Mouse (Mus musculus) liver, embryonic 18 days (tissue): ENCODE data around the gene Smim10l1. TPM values are rescaled to one million over a fixed set of nuclear protein-coding genes. Genes with fewer than 3 reads are reported as not detected.

Experiments
- polyA plus RNA-seq: library from polyadenylated mRNA; depleted of rRNA; stranded (reverse); fragments of >200 nt; gene quantifications from 2 replicates; pipeline ENCODE4 v1.2.3, GENCODE M21; 2012; rRNA removed

The Smim10l1 gene
- 23.3 and 24.7 TPM in 2 replicates for polyA plus RNA-seq

GRCm38 (mm10) chr6:133104609-133104921 lies at the start of gene Smim10l1:
Gene Smim10l1, plus strand, starts transcription at chr6:133104909.

GRCm38 (mm10) chr6:133055716-133056115 lies 49.0 kb upstream of the Smim10l1 start, which contains the start of gene Tas2r140:
Gene Tas2r140, minus strand, starts transcription at chr6:133055816.

Other genes starting within 250 kb of the Smim10l1 start
- not detected in 2 replicates for gene Tas2r116, start 249.5 kb upstream of the Smim10l1 start, polyA plus RNA-seq
- gene Tas2r110, start 236.9 kb upstream of the Smim10l1 start, polyA plus RNA-seq: not detected in 2 replicates
- gene Tas2r113, start 211.9 kb upstream of the Smim10l1 start, polyA plus RNA-seq: not detected in 2 replicates
- gene Tas2r125, start 195.3 kb upstream of the Smim10l1 start, polyA plus RNA-seq: not detected in 2 replicates
- gene Tas2r129, start 153.8 kb upstream of the Smim10l1 start, polyA plus RNA-seq: not detected in 2 replicates
- gene Tas2r131, start 147.0 kb upstream of the Smim10l1 start, polyA plus RNA-seq: not detected in 2 replicates
- not detected in 2 replicates for gene Tas2r109, start 123.9 kb upstream of the Smim10l1 start, polyA plus RNA-seq
- gene Tas2r103, start 67.8 kb upstream of the Smim10l1 start, polyA plus RNA-seq: not detected in 2 replicates
- not detected in 2 replicates for gene Tas2r140, start 49.1 kb upstream of the Smim10l1 start, polyA plus RNA-seq
- gene 5530400C23Rik, start 187.3 kb downstream of the Smim10l1 start, polyA plus RNA-seq: not detected in 2 replicates